Mouse (Mus musculus): ENCODE results near the gene Fads1. TPM values are rescaled to one million over a fixed set of nuclear protein-coding genes. Genes with fewer than 3 reads are reported as not detected.

The Fads1 gene
- polyA plus RNA-seq, 1 experiment = 56.8 TPM

- no peak overlapping the region for H3K4me3 ChIP-seq (ENCODE audit: low read depth, low read length)
- H3K36me3 ChIP-seq (ENCODE audit: control insufficient read depth, insufficient read depth, low read length, poor library complexity, severe bottlenecking) = peaks cover 4% of the 10 kb centered on the region; the same call in 1 of the 2 replicates
- H3K9ac ChIP-seq (ENCODE audit: low read depth, poor library complexity, severe bottlenecking) = no peak overlapping the region
- no peaks in the 10 kb centered on the region for H3K4me1 ChIP-seq (ENCODE audit: control insufficient read depth, insufficient read depth, low read length)
- no peak for TF ChIP-seq POLR2A (IDR thresholded peaks at IDR 0.05; ENCODE audit: insufficient read depth, low read length)
- TF ChIP-seq EP300 (IDR thresholded peaks at IDR 0.05; ENCODE audit: insufficient read depth, low read depth, low read length) = no peak
- TF ChIP-seq CTCF (IDR thresholded peaks at IDR 0.05; ENCODE audit: low read depth, low read length) = no peak
- H3K27ac ChIP-seq (ENCODE audit: insufficient read depth, low read length) = no peak overlapping the region
- no peaks in the 10 kb centered on the region for H3K27me3 ChIP-seq (ENCODE audit: control insufficient read depth, insufficient read depth, low read length, poor library complexity, severe bottlenecking)
- H3K9me3 ChIP-seq (replicated peaks; ENCODE audit: control insufficient read depth, insufficient read depth, low read length, poor library complexity, severe bottlenecking) = no peaks in the 10 kb centered on the region
These were observed 1.5 kb upstream of the Fads1 start for GRCm38 (mm10) chr19:10181225-10181624.

GRCm38 (mm10) chr19:10182142-10182541, 546 bp upstream of the Fads1 start:
- Histone ChIP-seq H3K27me3 (ENCODE audit: control insufficient read depth, insufficient read depth, low read length, poor library complexity, severe bottlenecking) (no peaks in the 10 kb centered on the region), H3K9ac (ENCODE audit: low read depth, poor library complexity, severe bottlenecking) (peak overlapping the region; percentile 50), H3K9me3 (replicated peaks; ENCODE audit: control insufficient read depth, insufficient read depth, low read length, poor library complexity, severe bottlenecking) (no peaks in the 10 kb centered on the region), H3K4me1 (ENCODE audit: control insufficient read depth, insufficient read depth, low read length) (no peaks in the 10 kb centered on the region), H3K36me3 (ENCODE audit: control insufficient read depth, insufficient read depth, low read length, poor library complexity, severe bottlenecking) (peaks cover 5% of the 10 kb centered on the region; the same call in 1 of the 2 replicates), H3K27ac (ENCODE audit: insufficient read depth, low read length) (peak overlapping the region; percentile 87), H3K4me3 (ENCODE audit: low read depth, low read length) (peak overlapping the region; percentile 69)
- TF ChIP-seq CTCF (IDR thresholded peaks at IDR 0.05; ENCODE audit: low read depth, low read length) (no peak), POLR2A (IDR thresholded peaks at IDR 0.05; ENCODE audit: insufficient read depth, low read length) (no peak), EP300 (IDR thresholded peaks at IDR 0.05; ENCODE audit: insufficient read depth, low read depth, low read length) (no peak)

GRCm38 (mm10) chr19:10183299-10183983, 753 bp downstream of the Fads1 start:
- Histone ChIP-seq H3K9me3 (replicated peaks; ENCODE audit: control insufficient read depth, insufficient read depth, low read length, poor library complexity, severe bottlenecking) (no peaks in the 10 kb centered on the region), H3K27ac (ENCODE audit: insufficient read depth, low read length) (peak overlapping the region; percentile 12; the same call in 1 of the 2 replicates), H3K9ac (ENCODE audit: low read depth, poor library complexity, severe bottlenecking) (peak overlapping the region; percentile 73), H3K36me3 (ENCODE audit: control insufficient read depth, insufficient read depth, low read length, poor library complexity, severe bottlenecking) (peaks cover 5% of the 10 kb centered on the region; the same call in 1 of the 2 replicates), H3K4me1 (ENCODE audit: control insufficient read depth, insufficient read depth, low read length) (no peaks in the 10 kb centered on the region), H3K4me3 (ENCODE audit: low read depth, low read length) (peak overlapping the region; percentile 62), H3K27me3 (ENCODE audit: control insufficient read depth, insufficient read depth, low read length, poor library complexity, severe bottlenecking) (no peaks in the 10 kb centered on the region)
- TF ChIP-seq CTCF (IDR thresholded peaks at IDR 0.05; ENCODE audit: low read depth, low read length) (no peak), EP300 (IDR thresholded peaks at IDR 0.05; ENCODE audit: insufficient read depth, low read depth, low read length) (no peak), POLR2A (IDR thresholded peaks at IDR 0.05; ENCODE audit: insufficient read depth, low read length) (no peak)

- Histone ChIP-seq H3K9me3 (replicated peaks; ENCODE audit: control insufficient read depth, insufficient read depth, low read length, poor library complexity, severe bottlenecking) (no peaks in the 10 kb centered on the region), H3K9ac (ENCODE audit: low read depth, poor library complexity, severe bottlenecking) (peak overlapping the region; percentile 73), H3K27me3 (ENCODE audit: control insufficient read depth, insufficient read depth, low read length, poor library complexity, severe bottlenecking) (no peaks in the 10 kb centered on the region), H3K4me1 (ENCODE audit: control insufficient read depth, insufficient read depth, low read length) (no peaks in the 10 kb centered on the region), H3K4me3 (ENCODE audit: low read depth, low read length) (peak overlapping the region; percentile 62), H3K36me3 (ENCODE audit: control insufficient read depth, insufficient read depth, low read length, poor library complexity, severe bottlenecking) (peaks cover 5% of the 10 kb centered on the region; the same call in 1 of the 2 replicates), H3K27ac (ENCODE audit: insufficient read depth, low read length) (no peak overlapping the region)
- TF ChIP-seq EP300 (IDR thresholded peaks at IDR 0.05; ENCODE audit: insufficient read depth, low read depth, low read length) (no peak), POLR2A (IDR thresholded peaks at IDR 0.05; ENCODE audit: insufficient read depth, low read length) (no peak), CTCF (IDR thresholded peaks at IDR 0.05; ENCODE audit: low read depth, low read length) (no peak)
These were observed 1.4 kb downstream of the Fads1 start for GRCm38 (mm10) chr19:10184096-10184495.

- no peaks in the 10 kb centered on the region for H3K27me3 ChIP-seq (ENCODE audit: control insufficient read depth, insufficient read depth, low read length, poor library complexity, severe bottlenecking)
- peaks cover 5% of the 10 kb centered on the region; the same call in 1 of the 2 replicates for H3K36me3 ChIP-seq (ENCODE audit: control insufficient read depth, insufficient read depth, low read length, poor library complexity, severe bottlenecking)
- no peak overlapping the region for H3K27ac ChIP-seq (ENCODE audit: insufficient read depth, low read length)
- H3K4me3 ChIP-seq (ENCODE audit: low read depth, low read length) = no peak overlapping the region
- H3K4me1 ChIP-seq (ENCODE audit: control insufficient read depth, insufficient read depth, low read length) = no peaks in the 10 kb centered on the region
- TF ChIP-seq CTCF (IDR thresholded peaks at IDR 0.05; ENCODE audit: low read depth, low read length) (no peak), POLR2A (IDR thresholded peaks at IDR 0.05; ENCODE audit: insufficient read depth, low read length) (no peak), EP300 (IDR thresholded peaks at IDR 0.05; ENCODE audit: insufficient read depth, low read depth, low read length) (no peak)
- no peaks in the 10 kb centered on the region for H3K9me3 ChIP-seq (replicated peaks; ENCODE audit: control insufficient read depth, insufficient read depth, low read length, poor library complexity, severe bottlenecking)
- H3K9ac ChIP-seq (ENCODE audit: low read depth, poor library complexity, severe bottlenecking) = no peak overlapping the region
These were observed 3.2 kb downstream of the Fads1 start for GRCm38 (mm10) chr19:10185876-10186275.

- Histone ChIP-seq H3K36me3 (ENCODE audit: control insufficient read depth, insufficient read depth, low read length, poor library complexity, severe bottlenecking) (peaks cover 5% of the 10 kb centered on the region; the same call in 1 of the 2 replicates), H3K4me3 (ENCODE audit: low read depth, low read length) (no peak overlapping the region), H3K4me1 (ENCODE audit: control insufficient read depth, insufficient read depth, low read length) (peaks cover 3% of the 10 kb centered on the region), H3K9me3 (replicated peaks; ENCODE audit: control insufficient read depth, insufficient read depth, low read length, poor library complexity, severe bottlenecking) (no peaks in the 10 kb centered on the region), H3K27ac (ENCODE audit: insufficient read depth, low read length) (no peak overlapping the region), H3K27me3 (ENCODE audit: control insufficient read depth, insufficient read depth, low read length, poor library complexity, severe bottlenecking) (no peaks in the 10 kb centered on the region), H3K9ac (ENCODE audit: low read depth, poor library complexity, severe bottlenecking) (no peak overlapping the region)
- no peak for TF ChIP-seq POLR2A (IDR thresholded peaks at IDR 0.05; ENCODE audit: insufficient read depth, low read length)
- TF ChIP-seq CTCF (IDR thresholded peaks at IDR 0.05; ENCODE audit: low read depth, low read length) = no peak
- no peak for TF ChIP-seq EP300 (IDR thresholded peaks at IDR 0.05; ENCODE audit: insufficient read depth, low read depth, low read length)
These were observed 3.9 kb downstream of the Fads1 start for GRCm38 (mm10) chr19:10186569-10186968.

Measured in ES-Bruce4 (cell line).